Mouse (Mus musculus): ENCODE measurements around the gene Ttll3.

Gene Ttll3

DNA sequence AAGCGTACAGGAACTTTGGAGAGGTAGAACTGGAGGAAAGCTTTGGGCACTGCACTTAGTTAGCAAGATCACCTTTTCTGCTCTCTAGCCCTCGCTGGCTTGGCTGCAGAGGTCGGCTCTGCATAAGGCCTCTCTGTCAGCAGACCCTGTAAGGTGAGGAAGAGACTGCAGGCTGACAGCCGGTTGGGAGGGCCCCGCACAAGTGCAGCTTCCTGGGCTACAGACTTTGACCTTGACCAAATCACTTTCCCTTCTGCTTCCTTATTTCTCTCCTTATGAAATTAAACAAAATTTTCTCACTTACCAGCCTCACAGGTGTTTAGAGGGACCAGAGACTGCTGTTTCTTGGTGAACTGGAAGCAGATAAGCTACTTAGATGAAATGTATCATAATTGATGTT is 65.9 kb downstream of the Ttll3 start:
- DNase-seq (ENCODE audit: low spot score in 2 of 2): no peak

GRCm38 (mm10) chr6:113457952-113458534 is 69.0 kb downstream of the Ttll3 start, which contains the start of gene Il17re:
Il17re (plus strand) TSS chr6:113458484.
- peak; percentile 51 to 52 for DNase-seq (ENCODE audit: low spot score in 2 of 2)

DNA sequence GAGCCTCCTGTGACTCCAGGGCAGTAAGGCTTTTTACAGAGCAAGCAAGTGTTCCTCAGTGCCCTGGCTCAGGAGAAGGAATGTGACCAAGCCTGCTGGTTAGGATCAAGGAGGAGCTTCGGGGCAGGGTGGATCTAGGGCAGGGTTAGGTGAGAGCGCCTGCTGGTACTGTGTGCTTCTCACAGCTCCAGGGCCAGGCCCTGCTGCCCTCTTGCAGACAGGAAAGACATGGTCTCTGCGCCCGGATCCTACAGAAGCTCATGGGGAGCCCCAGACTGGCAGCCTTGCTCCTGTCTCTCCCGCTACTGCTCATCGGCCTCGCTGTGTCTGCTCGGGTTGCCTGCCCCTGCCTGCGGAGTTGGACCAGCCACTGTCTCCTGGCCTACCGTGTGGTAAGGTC is 69.6 kb downstream of the Ttll3 start:
- DNase-seq (ENCODE audit: low spot score in 2 of 2): peak in 1 of 2 experiments; percentile 24

DNA sequence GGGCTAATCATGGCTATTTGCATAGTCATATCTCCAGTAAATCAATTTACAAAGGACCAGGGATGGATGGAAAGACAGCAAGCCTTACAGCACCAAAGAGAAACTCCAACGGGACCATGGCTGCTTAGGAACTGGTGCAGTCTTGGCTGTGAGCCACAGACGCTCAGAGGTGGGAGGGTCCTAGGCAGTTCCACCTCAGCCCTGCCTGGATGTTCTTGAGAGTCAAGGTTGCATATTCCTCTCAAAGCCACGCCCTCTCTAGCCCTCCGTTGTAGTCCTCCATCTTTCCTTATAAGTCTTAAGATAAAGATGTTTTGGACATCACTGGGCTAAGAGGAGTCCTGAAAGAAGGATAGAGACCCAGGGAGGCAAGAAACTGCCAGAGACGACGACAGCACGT is 75.0 kb downstream of the Ttll3 start:
- no peak for DNase-seq (ENCODE audit: low spot score in 2 of 2)
